Mouse (Mus musculus): ENCODE data around the gene Kcnmb4.

DNA sequence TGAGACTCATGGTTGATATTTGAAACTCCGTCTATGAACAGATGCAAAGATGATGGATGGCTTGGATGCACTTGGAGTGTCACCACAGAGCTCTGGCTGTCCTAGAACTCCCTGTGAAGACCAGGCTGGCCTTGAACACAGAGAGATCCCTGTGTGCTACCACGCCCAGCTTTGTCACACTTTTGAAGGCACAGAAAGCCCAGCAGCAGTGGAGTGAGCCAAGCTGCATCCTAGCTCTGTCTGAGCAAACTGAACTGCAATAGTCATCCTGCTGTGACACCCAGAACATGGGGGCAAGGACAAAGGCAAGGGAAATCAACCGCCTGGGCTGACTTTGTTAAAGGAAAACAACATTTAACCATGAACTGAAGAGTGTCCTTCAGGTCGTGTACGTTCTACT is 57.0 kb downstream of the Kcnmb4 start:
- TF ChIP-seq CTCF (IDR thresholded peaks at IDR 0.05) (no peak), POLR2A (IDR thresholded peaks at IDR 0.05; ENCODE audit: insufficient read depth, low read depth, low read length) (no peak)
